In genomic region chr6:120227068-120227467, GRCm38 (mm10) we compare ENCODE assay signal across 21 mouse cellular contexts.
"Had no signal": no experiment of that assay in that cellular context is flagged by ENCODE, and none has a peak within 500 bp of the region (broad histone marks: within the 10 kb centered on the region; RNA-seq: fewer than 3 reads in every experiment).

No protein-coding gene starts in this region.

- H3K27me3 ChIP-seq: midbrain, embryonic 12.5 days; neural tube, embryonic 13.5 days; neural tube, embryonic 15.5 days; stomach, embryonic 15.5 days had no signal

- H3K36me3 ChIP-seq: midbrain, embryonic 10.5 days; midbrain, embryonic 12.5 days; neural tube, embryonic 13.5 days; neural tube, embryonic 15.5 days; stomach, embryonic 15.5 days had no signal

- H3K9ac ChIP-seq: liver, embryonic 14.5 days; lung, embryonic 14.5 days; midbrain, embryonic 12.5 days; neural tube, embryonic 13.5 days; neural tube, embryonic 15.5 days; stomach, embryonic 15.5 days had no signal

- ATAC-seq: midbrain, embryonic 16.5 days had no signal

- H3K27ac ChIP-seq: liver, embryonic 14.5 days; midbrain, embryonic 10.5 days; midbrain, embryonic 12.5 days; neural tube, embryonic 13.5 days; neural tube, embryonic 15.5 days; stomach, embryonic 15.5 days; stomach, postnatal 0 days had no signal

- H3K4me1 ChIP-seq: neural tube, embryonic 15.5 days; stomach, embryonic 15.5 days had no signal

- H3K4me2 ChIP-seq: lung, embryonic 14.5 days; midbrain, embryonic 12.5 days; neural tube, embryonic 13.5 days; neural tube, embryonic 15.5 days; stomach, embryonic 15.5 days had no signal

- H3K4me3 ChIP-seq: midbrain, embryonic 10.5 days; midbrain, embryonic 12.5 days; myocyte; neural tube, embryonic 13.5 days; neural tube, embryonic 15.5 days; stomach, embryonic 15.5 days had no signal

- H3K9me3 ChIP-seq: midbrain, embryonic 10.5 days; midbrain, embryonic 12.5 days; neural tube, embryonic 13.5 days; neural tube, embryonic 15.5 days; stomach, embryonic 15.5 days had no signal

- DNase-seq: lung, adult 18-20 months; lung, embryonic 14.5 days; lung, postnatal 10 days; lung, postnatal 4 days; midbrain, embryonic 14.5 days; retina, postnatal 1 day; right cerebral cortex, adult 18-20 months; right cerebral cortex, postnatal 25 days; right cerebral cortex, postnatal 4 days; thymus, adult 2 months; thymus, postnatal 25 days; thymus, postnatal 4 days had no signal
